Mouse (Mus musculus): ENCODE measurements around the gene Zbed3. TPM values are rescaled to one million over a fixed set of nuclear protein-coding genes. Genes with fewer than 3 reads are reported as not detected.
A peak's percentile ranks its signal among the peaks of the same experiment; 100 is the strongest.

Zbed3 gene
- polyA plus RNA-seq, 1 experiment from 2014 or later: 59.9 TPM

- Histone ChIP-seq H3K4me1 (replicated peaks; ENCODE audit: control insufficient read depth, insufficient read depth, low read length) (no peaks in the 10 kb centered on the region), H3K4me3 (ENCODE audit: low read length) (no peak overlapping the region), H3K27me3 (ENCODE audit: control insufficient read depth, insufficient read depth, low read depth, low read length) (no peaks in the 10 kb centered on the region), H3K9me3 (ENCODE audit: control insufficient read depth, low read length) (no peaks in the 10 kb centered on the region), H3K4me2 (ENCODE audit: low read depth, low read length) (no peak overlapping the region), H3K9ac (ENCODE audit: low read length) (no peak overlapping the region), H3K36me3 (ENCODE audit: control insufficient read depth, insufficient read depth, low read length) (no peaks in the 10 kb centered on the region), H3K27ac (ENCODE audit: low read length) (no peak overlapping the region)
- 82% methylated on average over 6 of the region's 6 CpGs for WGBS
- no peak for ATAC-seq (ENCODE audit: low read depth)
These were observed 11.4 kb upstream of the Zbed3 start for GRCm38 (mm10) chr13:95312016-95312415.

- no peak for ATAC-seq (ENCODE audit: low read depth)
- Histone ChIP-seq H3K9me3 (ENCODE audit: control insufficient read depth, low read length) (no peaks in the 10 kb centered on the region), H3K27ac (ENCODE audit: low read length) (no peak overlapping the region), H3K27me3 (ENCODE audit: control insufficient read depth, insufficient read depth, low read depth, low read length) (no peaks in the 10 kb centered on the region), H3K36me3 (ENCODE audit: control insufficient read depth, insufficient read depth, low read length) (no peaks in the 10 kb centered on the region), H3K4me1 (replicated peaks; ENCODE audit: control insufficient read depth, insufficient read depth, low read length) (no peaks in the 10 kb centered on the region), H3K9ac (ENCODE audit: low read length) (no peak overlapping the region), H3K4me2 (ENCODE audit: low read depth, low read length) (no peak overlapping the region), H3K4me3 (ENCODE audit: low read length) (no peak overlapping the region)
- 66% methylated on average over 6 of the region's 6 CpGs for whole genome bisulfite sequencing
These were observed 4.3 kb upstream of the Zbed3 start for GRCm38 (mm10) chr13:95319153-95319552.

GRCm38 (mm10) chr13:95320451-95320850, 3.0 kb upstream of the Zbed3 start:
- Histone ChIP-seq H3K9ac (ENCODE audit: low read length) (no peak overlapping the region), H3K4me1 (replicated peaks; ENCODE audit: control insufficient read depth, insufficient read depth, low read length) (no peaks in the 10 kb centered on the region; the same call in 1 of the 2 replicates), H3K36me3 (ENCODE audit: control insufficient read depth, insufficient read depth, low read length) (no peaks in the 10 kb centered on the region), H3K4me3 (ENCODE audit: low read length) (no peak overlapping the region), H3K9me3 (ENCODE audit: control insufficient read depth, low read length) (no peaks in the 10 kb centered on the region), H3K27ac (ENCODE audit: low read length) (no peak overlapping the region), H3K4me2 (ENCODE audit: low read depth, low read length) (no peak overlapping the region), H3K27me3 (ENCODE audit: control insufficient read depth, insufficient read depth, low read depth, low read length) (no peaks in the 10 kb centered on the region)
- 63% methylated on average over 4 of the region's 4 CpGs for WGBS
- no peak for ATAC-seq (ENCODE audit: low read depth)

DNA sequence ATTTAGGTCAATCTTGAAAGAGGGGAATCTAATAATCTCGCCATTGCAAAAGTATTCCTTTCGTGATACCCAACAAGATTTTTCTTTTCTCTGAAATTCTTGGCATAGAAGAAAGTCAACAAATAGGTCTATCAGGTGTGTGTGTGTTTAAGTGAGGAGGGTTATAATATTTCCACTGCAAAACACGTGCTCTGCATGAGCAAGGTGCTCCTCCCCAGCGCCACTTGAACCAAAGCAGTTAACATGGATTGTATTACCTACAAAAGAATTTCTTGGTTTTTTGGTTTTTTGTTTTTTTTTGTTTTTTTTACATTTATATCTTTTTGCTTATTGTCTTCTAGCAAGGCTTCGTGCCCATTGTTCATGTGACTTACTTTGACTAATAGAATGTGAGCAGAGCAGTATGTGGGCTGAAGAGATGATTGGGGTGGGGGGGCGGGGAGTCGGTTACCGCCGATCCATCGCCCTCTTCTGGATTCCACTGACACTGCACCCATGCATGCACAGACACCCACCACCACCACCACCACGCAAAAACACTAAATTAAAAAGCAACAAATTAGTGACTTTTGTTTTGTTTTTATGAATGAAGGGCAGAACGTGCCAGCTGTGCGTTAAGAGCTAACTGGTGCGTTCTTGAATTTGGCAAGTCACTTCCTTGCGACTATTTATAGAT, 676 bp downstream of the Zbed3 start:
- WGBS: 21% methylated on average over 15 of the region's 15 CpGs
- H3K4me2 ChIP-seq (ENCODE audit: low read depth, low read length): peak overlapping the region; percentile 95
- ATAC-seq (ENCODE audit: low read depth): 0 out of 2 replicates have a peak, but pooled peaks have one; percentile 19

GRCm38 (mm10) chr13:95324626-95325079, 1.2 kb downstream of the Zbed3 start:
- H3K4me2 ChIP-seq (ENCODE audit: low read depth, low read length): peak overlapping the region; percentile 95
- WGBS: under 1% methylated on average over 22 of the region's 22 CpGs

More for the DNA sequence above, 676 bp downstream of the Zbed3 start:
- Histone ChIP-seq H3K9me3 (ENCODE audit: control insufficient read depth, low read length) (no peaks in the 10 kb centered on the region), H3K27me3 (ENCODE audit: control insufficient read depth, insufficient read depth, low read depth, low read length) (no peaks in the 10 kb centered on the region), H3K36me3 (ENCODE audit: control insufficient read depth, insufficient read depth, low read length) (no peaks in the 10 kb centered on the region), H3K9ac (ENCODE audit: low read length) (peak overlapping the region; percentile 95), H3K4me3 (ENCODE audit: low read length) (peak overlapping the region; percentile 74), H3K4me1 (replicated peaks; ENCODE audit: control insufficient read depth, insufficient read depth, low read length) (peaks cover 23% of the 10 kb centered on the region), H3K27ac (ENCODE audit: low read length) (peak overlapping the region; percentile 99)

GRCm38 (mm10) chr13:95325080-95325906, 1.9 kb downstream of the Zbed3 start:
- H3K9ac ChIP-seq (ENCODE audit: low read length): peak overlapping the region; percentile 95
- H3K4me3 ChIP-seq (ENCODE audit: low read length): peak overlapping the region; percentile 74
- under 1% methylated on average over 60 of the region's 63 CpGs for WGBS
- no peaks in the 10 kb centered on the region for H3K27me3 ChIP-seq (ENCODE audit: control insufficient read depth, insufficient read depth, low read depth, low read length)
- peak overlapping the region; percentile 99 for H3K27ac ChIP-seq (ENCODE audit: low read length)
- peak overlapping the region; percentile 95 for H3K4me2 ChIP-seq (ENCODE audit: low read depth, low read length)
- peak; percentile 80 for ATAC-seq (ENCODE audit: low read depth)
- H3K36me3 ChIP-seq (ENCODE audit: control insufficient read depth, insufficient read depth, low read length): no peaks in the 10 kb centered on the region
- peaks cover 23% of the 10 kb centered on the region for H3K4me1 ChIP-seq (replicated peaks; ENCODE audit: control insufficient read depth, insufficient read depth, low read length)
- H3K9me3 ChIP-seq (ENCODE audit: control insufficient read depth, low read length): no peaks in the 10 kb centered on the region

More at GRCm38 (mm10) chr13:95324626-95325079, 1.2 kb downstream of the Zbed3 start:
- Histone ChIP-seq H3K9me3 (ENCODE audit: control insufficient read depth, low read length) (no peaks in the 10 kb centered on the region), H3K36me3 (ENCODE audit: control insufficient read depth, insufficient read depth, low read length) (no peaks in the 10 kb centered on the region), H3K27ac (ENCODE audit: low read length) (peak overlapping the region; percentile 99), H3K27me3 (ENCODE audit: control insufficient read depth, insufficient read depth, low read depth, low read length) (no peaks in the 10 kb centered on the region), H3K4me3 (ENCODE audit: low read length) (peak overlapping the region; percentile 74), H3K4me1 (replicated peaks; ENCODE audit: control insufficient read depth, insufficient read depth, low read length) (peaks cover 23% of the 10 kb centered on the region), H3K9ac (ENCODE audit: low read length) (peak overlapping the region; percentile 95)
- peak; percentile 4; the same call in 1 of the 2 replicates for ATAC-seq (ENCODE audit: low read depth)

DNA sequence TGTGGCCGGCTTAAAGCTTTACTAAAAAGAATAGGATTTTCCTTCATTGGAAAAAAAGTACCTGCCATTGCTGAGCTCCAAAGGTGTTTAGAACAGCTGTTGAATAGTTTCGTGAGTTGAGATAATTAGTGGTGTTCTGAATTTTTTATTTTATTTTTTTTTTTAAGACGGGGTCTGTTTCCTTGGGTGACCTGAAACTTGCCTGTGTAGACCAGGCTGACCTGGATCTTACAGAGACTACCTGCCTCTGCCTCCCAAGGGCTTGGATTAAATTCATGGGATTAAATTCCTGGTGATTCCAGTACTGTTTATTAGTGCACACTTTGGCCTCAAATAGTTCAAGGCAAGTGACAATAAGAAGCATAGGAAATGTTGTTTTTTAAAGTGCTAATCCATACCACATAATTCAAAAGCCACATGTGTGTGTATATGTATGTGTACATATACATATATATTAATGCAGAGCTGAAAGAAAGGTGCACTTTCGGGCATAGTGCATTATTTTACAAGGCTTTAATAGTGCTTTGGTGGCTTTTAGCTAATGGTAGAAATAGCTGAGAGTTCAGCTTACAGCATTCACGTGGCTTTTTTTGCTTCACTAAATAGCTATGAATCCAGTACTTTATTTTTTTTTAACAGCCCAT, 2.6 kb downstream of the Zbed3 start:
- H3K9me3 ChIP-seq (ENCODE audit: control insufficient read depth, low read length): no peaks in the 10 kb centered on the region
- peaks cover 23% of the 10 kb centered on the region for H3K4me1 ChIP-seq (replicated peaks; ENCODE audit: control insufficient read depth, insufficient read depth, low read length)
- peak overlapping the region; percentile 95 for H3K4me2 ChIP-seq (ENCODE audit: low read depth, low read length)
- H3K36me3 ChIP-seq (ENCODE audit: control insufficient read depth, insufficient read depth, low read length): no peaks in the 10 kb centered on the region
- H3K27ac ChIP-seq (ENCODE audit: low read length): peak overlapping the region; percentile 99
- H3K27me3 ChIP-seq (ENCODE audit: control insufficient read depth, insufficient read depth, low read depth, low read length): no peaks in the 10 kb centered on the region
- WGBS: 6% methylated on average over 5 of the region's 5 CpGs
- no peak for ATAC-seq (ENCODE audit: low read depth)
- H3K4me3 ChIP-seq (ENCODE audit: low read length): peak overlapping the region; percentile 74
- H3K9ac ChIP-seq (ENCODE audit: low read length): peak overlapping the region; percentile 95

- peak overlapping the region; percentile 99 for H3K27ac ChIP-seq (ENCODE audit: low read length)
- peak overlapping the region; percentile 95 for H3K4me2 ChIP-seq (ENCODE audit: low read depth, low read length)
- H3K36me3 ChIP-seq (ENCODE audit: control insufficient read depth, insufficient read depth, low read length): no peaks in the 10 kb centered on the region
- H3K4me3 ChIP-seq (ENCODE audit: low read length): peak overlapping the region; percentile 74
- H3K4me1 ChIP-seq (replicated peaks; ENCODE audit: control insufficient read depth, insufficient read depth, low read length): peaks cover 28% of the 10 kb centered on the region
- no peaks in the 10 kb centered on the region for H3K27me3 ChIP-seq (ENCODE audit: control insufficient read depth, insufficient read depth, low read depth, low read length)
- ATAC-seq (ENCODE audit: low read depth): no peak
- 9% methylated on average over 21 of the region's 21 CpGs for WGBS
- H3K9ac ChIP-seq (ENCODE audit: low read length): peak overlapping the region; percentile 95
- H3K9me3 ChIP-seq (ENCODE audit: control insufficient read depth, low read length): no peaks in the 10 kb centered on the region
These were observed 3.4 kb downstream of the Zbed3 start for GRCm38 (mm10) chr13:95326611-95327344.
